Mouse (Mus musculus): ENCODE data around the gene Hunk.

- TF ChIP-seq POLR2A (IDR thresholded peaks at IDR 0.05; ENCODE audit: extremely low read depth, insufficient read depth, low read length) (no peak), CTCF (IDR thresholded peaks at IDR 0.05; ENCODE audit: extremely low read depth, insufficient read depth, low read length) (no peak)
Measured at GRCm38 (mm10) chr16:90542383-90542782, 156.6 kb downstream of the Hunk start.

Measured in cortical plate, adult 2 months (tissue).